In genomic region chr17:86712601-86713000, GRCm38 (mm10) we compare ENCODE assay signal across 23 mouse cellular contexts. TPM values are rescaled to one million over a fixed set of nuclear protein-coding genes. Genes with fewer than 3 reads are reported as not detected.
A peak's percentile ranks its signal among the peaks of the same experiment; 100 is the strongest.
DNase-seq lines count a peak whose midpoint lies in the region; ATAC-seq and TF ChIP-seq lines count a peak whose summit lies in the region.
"Had no signal": no experiment of that assay in that cellular context is flagged by ENCODE, and none has a peak within 500 bp of the region (broad histone marks: within the 10 kb centered on the region; RNA-seq: fewer than 3 reads in every experiment).

No protein-coding gene starts in this region.

- TF ChIP-seq EP300 in lung, postnatal 0 days (IDR thresholded peaks at IDR 0.05) = no peak

- no peak for TF ChIP-seq CTCF in gastrocnemius, adult 2 months (IDR thresholded peaks at IDR 0.05)
- no peak for TF ChIP-seq CTCF in lung, postnatal 0 days (IDR thresholded peaks at IDR 0.05)

- H3K4me2 ChIP-seq in heart, embryonic 15.5 days = no peak overlapping the region
- no peak overlapping the region for H3K4me2 ChIP-seq in lung, postnatal 0 days (replicated peaks; ENCODE audit: low read depth, low read length)
- H3K4me2 ChIP-seq: embryonic facial prominence, embryonic 12.5 days; embryonic facial prominence, embryonic 15.5 days; heart, embryonic 11.5 days; hindbrain, embryonic 13.5 days; intestine, embryonic 15.5 days had no signal

- 79% methylated on average over 8 of the region's 8 CpGs for WGBS in heart, embryonic 15.5 days
- 73% methylated on average over 8 of the region's 8 CpGs for WGBS in lung, postnatal 0 days

- ATAC-seq in heart, embryonic 15.5 days (replicated peaks; ENCODE audit: insufficient number of reproducible peaks, insufficient read depth, low FRiP score, low read depth) = no peak
- ATAC-seq in lung, postnatal 0 days = peak; percentile 65; the same call in 1 of the 2 replicates
- ATAC-seq: activated CD4-positive, CD25-positive, alpha-beta regulatory T cell, adult 4 months; forebrain, embryonic 14.5 days; forebrain, postnatal 0 days; hindbrain, embryonic 16.5 days; intestine, embryonic 15.5 days had no signal

- H3K9ac ChIP-seq in heart, embryonic 15.5 days = no peak overlapping the region
- H3K9ac ChIP-seq in lung, postnatal 0 days (replicated peaks; ENCODE audit: low read depth) = no peak overlapping the region
- H3K9ac ChIP-seq: embryonic facial prominence, embryonic 12.5 days; embryonic facial prominence, embryonic 15.5 days; forebrain, postnatal 0 days; hindbrain, embryonic 13.5 days; intestine, embryonic 15.5 days had no signal

- intact Hi-C loops in gastrocnemius, adult 2 months (cut with DNase I) = no loop called here

- peak overlapping the region; percentile 82; the same call in 1 of the 2 replicates for H3K27ac ChIP-seq in gastrocnemius, adult 2 months
- 0 out of 2 replicates have a peak overlapping the region, but pooled peaks have one; percentile 30 for H3K27ac ChIP-seq in heart, embryonic 15.5 days
- H3K27ac ChIP-seq in lung, postnatal 0 days (ENCODE audit: low read length) = no peak overlapping the region
- H3K27ac ChIP-seq: embryonic facial prominence, embryonic 12.5 days; embryonic facial prominence, embryonic 15.5 days; hindbrain, embryonic 10.5 days; hindbrain, embryonic 13.5 days; intestine, embryonic 15.5 days had no signal

- no peak overlapping the region for H3K4me3 ChIP-seq in gastrocnemius, adult 2 months
- no peak overlapping the region for H3K4me3 ChIP-seq in heart, embryonic 15.5 days
- no peak overlapping the region for H3K4me3 ChIP-seq in lung, postnatal 0 days (ENCODE audit: low read depth, low read length)
- H3K4me3 ChIP-seq: embryonic facial prominence, embryonic 12.5 days; embryonic facial prominence, embryonic 15.5 days; hindbrain, embryonic 10.5 days; hindbrain, embryonic 13.5 days; intestine, embryonic 15.5 days had no signal

- no peaks in the 10 kb centered on the region for H3K36me3 ChIP-seq in heart, embryonic 15.5 days
- H3K36me3 ChIP-seq in lung, postnatal 0 days (ENCODE audit: insufficient read depth, low read length) = no peaks in the 10 kb centered on the region
- H3K36me3 ChIP-seq: embryonic facial prominence, embryonic 12.5 days; embryonic facial prominence, embryonic 15.5 days; hindbrain, embryonic 10.5 days; hindbrain, embryonic 13.5 days; intestine, embryonic 15.5 days had no signal

- H3K9me3 ChIP-seq in heart, embryonic 15.5 days (replicated peaks) = no peaks in the 10 kb centered on the region
- no peaks in the 10 kb centered on the region for H3K9me3 ChIP-seq in lung, postnatal 0 days (ENCODE audit: low read length)
- H3K9me3 ChIP-seq: embryonic facial prominence, embryonic 12.5 days; embryonic facial prominence, embryonic 15.5 days; hindbrain, embryonic 10.5 days; hindbrain, embryonic 13.5 days; intestine, embryonic 15.5 days had no signal

- no peak for DNase-seq in gastrocnemius, adult 2 months
- no peak for DNase-seq in gastrocnemius, postnatal 4 days (ENCODE audit: low spot score in 2 of 2)
- no peak for DNase-seq in heart, adult 9 months (ENCODE audit: low spot score in 2 of 2)
- DNase-seq in lung, postnatal 0 days (ENCODE audit: low spot score) = peak; percentile 21
- DNase-seq in lung, postnatal 4 days = no peak
- DNase-seq: adrenal gland, postnatal 10 days; cerebellum, adult 11 months; cerebellum, adult 2 months; cerebellum, adult 9-11 months; cerebellum, postnatal 25 days; forebrain, postnatal 0 days; gastrocnemius, postnatal 25 days; kidney, adult 11 months had no signal

- H3K27me3 ChIP-seq in heart, embryonic 15.5 days = no peaks in the 10 kb centered on the region
- H3K27me3 ChIP-seq in lung, postnatal 0 days (replicated peaks; ENCODE audit: insufficient read depth, low read length) = no peaks in the 10 kb centered on the region
- H3K27me3 ChIP-seq: embryonic facial prominence, embryonic 12.5 days; embryonic facial prominence, embryonic 15.5 days; hindbrain, embryonic 13.5 days; intestine, embryonic 15.5 days had no signal

- H3K4me1 ChIP-seq in heart, embryonic 15.5 days (replicated peaks) = peaks cover 15% of the 10 kb centered on the region
- H3K4me1 ChIP-seq in lung, postnatal 0 days (ENCODE audit: insufficient read depth, low read depth, low read length) = no peaks in the 10 kb centered on the region; the same call in 1 of the 2 replicates
- H3K4me1 ChIP-seq: embryonic facial prominence, embryonic 12.5 days; hindbrain, embryonic 13.5 days; intestine, embryonic 15.5 days had no signal

RNA-seq across cellular contexts. Expression of gene Epas1, which starts 40.9 kb away (rescaled TPM):
- total RNA-seq in gastrocnemius, adult 2 months (2021) = 100 to 1,000 TPM in 1 of 2 experiments, 10 to 100 TPM in 1; 96.6 to 127 TPM
- total RNA-seq in gastrocnemius, postnatal 4 days (2021) = 10 to 100 TPM; 51.0 to 57.3 TPM
- 7.1 and 8.0 TPM in 2 replicates for polyA plus RNA-seq in heart, embryonic 15.5 days (2015; fragmentation: Nextera tagmentation; extraction: Ambion mirVana)
- 89.8 and 98.3 TPM in 2 replicates for polyA plus RNA-seq in lung, postnatal 0 days (2015; fragmentation: Nextera tagmentation; extraction: Ambion mirVana)
